Mouse (Mus musculus) CH12.LX (cell line): ENCODE measurements around the gene Rdx. TPM values are rescaled to one million over a fixed set of nuclear protein-coding genes. Genes with fewer than 3 reads are reported as not detected.
A peak's percentile ranks its signal among the peaks of the same experiment; 100 is the strongest.

Experiments used
- DNase-seq: peaks from one replicate; pipeline ENCODE4 v3.0.0-alpha.2; 2013; ENCODE audit errors: extremely low read depth
- H3K27ac ChIP-seq: 2 replicates; pipeline ENCODE4 v1.5.1; 2012; ENCODE audit warnings: low read depth, mild to moderate bottlenecking, control low read depth, moderate library complexity; ENCODE audit not compliant: insufficient read depth
- H3K27me3 ChIP-seq: replicated peaks from 2 replicates; pipeline ENCODE3; 2012; ENCODE audit warnings: inconsistent platforms
- H3K36me3 ChIP-seq, 2 experiments: replicated peaks in 1 of 2; 2 replicates each; pipeline versions ENCODE3 to v1.6.1; 2012; ENCODE audit warnings: inconsistent platforms in 1 of 2, low read length in 1 of 2, mild to moderate bottlenecking in 1 of 2, mixed read lengths in 1 of 2, moderate library complexity in 1 of 2; ENCODE audit not compliant: control insufficient read depth in 1 of 2, insufficient read depth in 1 of 2
- H3K4me1 ChIP-seq, 2 experiments: 2 replicates each; pipeline ENCODE4 v1.6.1; 2012; ENCODE audit warnings: inconsistent platforms in 1 of 2, moderate library complexity in 1 of 2; ENCODE audit not compliant: insufficient read depth in 2 of 2, control insufficient read depth in 1 of 2
- H3K4me2 ChIP-seq: 2 replicates; pipeline ENCODE4 v1.6.1; 2012; ENCODE audit warnings: low read depth, mild to moderate bottlenecking, control low read depth; ENCODE audit not compliant: poor library complexity, insufficient read depth, severe bottlenecking
- H3K4me3 ChIP-seq, 3 experiments: fragments of 150-350 bp in 1 of 3; sonication (generic) in 1 of 3; replicated peaks in 1 of 3; 2 replicates each; pipeline versions ENCODE3 to v1.5.1; 2011 to 2012; ENCODE audit warnings: low read depth in 2 of 3, low read length in 2 of 3, mild to moderate bottlenecking in 2 of 3, moderate library complexity in 2 of 3, control low read depth in 1 of 3, improper control_type of control experiment in 1 of 3, inconsistent platforms in 1 of 3, mixed read lengths in 1 of 3; ENCODE audit not compliant: poor library complexity in 1 of 3
- H3K79me2 ChIP-seq: replicated peaks from 2 replicates; pipeline ENCODE4 v1.6.1; 2012; ENCODE audit warnings: mild to moderate bottlenecking, moderate library complexity; ENCODE audit not compliant: control insufficient read depth, poor library complexity, insufficient read depth, severe bottlenecking; ENCODE audit errors: extremely low read depth
- H3K9ac ChIP-seq: 2 replicates; pipeline ENCODE4 v1.6.1; 2012; ENCODE audit warnings: low read depth, mild to moderate bottlenecking, control low read depth, moderate library complexity; ENCODE audit not compliant: insufficient read depth
- H3K9me3 ChIP-seq: replicated peaks from 2 replicates; pipeline ENCODE3; 2012; ENCODE audit warnings: low read length, inconsistent platforms, mixed read lengths
- BHLHE40 ChIP-seq: IDR thresholded peaks from 2 replicates; pipeline ENCODE4 v1.6.1; 2011; ENCODE audit warnings: mild to moderate bottlenecking, low read depth, low read length, improper control_type of control experiment
- CHD2 ChIP-seq: IDR thresholded peaks from 2 replicates; pipeline ENCODE4 v1.6.1; 2011; ENCODE audit warnings: low read length, improper control_type of control experiment
- ETS1 ChIP-seq: conservative IDR thresholded peaks from 2 replicates; pipeline ENCODE4 v1.6.1; 2012; ENCODE audit warnings: low read depth, mild to moderate bottlenecking, inconsistent platforms, low read length, improper control_type of control experiment, moderate library complexity
- HCFC1 ChIP-seq: IDR thresholded peaks from 2 replicates; pipeline ENCODE4 v1.6.1; 2012; ENCODE audit warnings: low read depth, mild to moderate bottlenecking, inconsistent platforms, low read length, improper control_type of control experiment
- JUN ChIP-seq: IDR thresholded peaks from 2 replicates; pipeline ENCODE4 v1.6.1; 2011; ENCODE audit warnings: low read depth, mild to moderate bottlenecking, low read length, improper control_type of control experiment, moderate library complexity; ENCODE audit not compliant: insufficient read depth
- MAZ ChIP-seq: IDR thresholded peaks from 2 replicates; pipeline ENCODE4 v1.6.1; 2012; ENCODE audit warnings: low read depth, mild to moderate bottlenecking, inconsistent platforms, low read length, improper control_type of control experiment, moderate library complexity
- MEF2A ChIP-seq: IDR thresholded peaks from 2 replicates; pipeline ENCODE4 v1.6.1; 2014; ENCODE audit warnings: low read depth, mild to moderate bottlenecking, inconsistent platforms, low read length, improper control_type of control experiment, borderline replicate concordance
- MXI1 ChIP-seq: IDR thresholded peaks from 2 replicates; pipeline ENCODE4 v1.6.1; 2011; ENCODE audit warnings: mild to moderate bottlenecking, low read depth, low read length, improper control_type of control experiment
- NRF1 ChIP-seq: IDR thresholded peaks from 2 replicates; pipeline ENCODE4 v1.6.1; 2014; ENCODE audit warnings: low read depth, mild to moderate bottlenecking, inconsistent platforms, low read length, improper control_type of control experiment, moderate library complexity
- RAD21 ChIP-seq: IDR thresholded peaks from 2 replicates; pipeline ENCODE4 v1.6.1; 2011; ENCODE audit warnings: low read depth, mild to moderate bottlenecking, low read length, improper control_type of control experiment, moderate library complexity
- SIN3A ChIP-seq: IDR thresholded peaks from 2 replicates; pipeline ENCODE4 v1.6.1; 2012; ENCODE audit warnings: low read length, improper control_type of control experiment, inconsistent platforms
- SMC3 ChIP-seq: IDR thresholded peaks from 2 replicates; pipeline ENCODE4 v1.6.1; 2011; ENCODE audit warnings: low read depth, low read length, improper control_type of control experiment
- UBTF ChIP-seq: IDR thresholded peaks from 2 replicates; pipeline ENCODE4 v1.6.1; 2012; ENCODE audit warnings: low read depth, mild to moderate bottlenecking, inconsistent platforms, low read length, improper control_type of control experiment, moderate library complexity
- USF2 ChIP-seq: conservative IDR thresholded peaks from 2 replicates; pipeline ENCODE4 v1.6.1; 2011; ENCODE audit warnings: low read depth, low read length, improper control_type of control experiment
- dilution Hi-C: fragments of 300-500 bp; cut with MboI; formaldehyde crosslinking; loops from 2 replicates; pipeline ENCODE4 v1.14.3; 2020; ENCODE audit warnings: low sequenced_read_pairs; ENCODE audit not compliant: extremely low pct_unique_long_range_greater_than_20kb, extremely low pct_ligation_motif_present
- in situ Hi-C: fragments of 300-500 bp; cut with MboI; formaldehyde crosslinking; loops from 3 replicates; pipeline ENCODE4 v1.14.3; 2019; ENCODE audit warnings: low sequenced_read_pairs, low pct_ligation_motif_present, low pct_unique_long_range_greater_than_20kb, mixed read lengths
- polyA plus RNA-seq: library from polyadenylated mRNA; unstranded; fragments of >175 nt; gene quantifications from 2 replicates; pipeline ENCODE4 v1.2.1, GENCODE M21; 2012; ENCODE audit warnings: low read depth; ENCODE audit not compliant: insufficient read length
- total RNA-seq, 2 experiments: library from RNA; depleted of rRNA; stranded (reverse); fragments of 300-350 nt in 1 of 2; fragments of >200 nt in 1 of 2; gene quantifications; 2 replicates each; pipeline ENCODE4 v1.2.3; 2012 to 2014

Rdx gene
- total and polyA plus RNA-seq, 3 experiments, result 86.1 to 157 (median 125) TPM

GRCm38 (mm10) chr9:52048650-52049081 is 1.7 kb downstream of the Rdx start:
- TF ChIP-seq MEF2A, result no peak
- 0 out of 2 replicates have a peak, but pooled peaks have one; percentile 3 for TF ChIP-seq MXI1
- peak; percentile 65 for TF ChIP-seq UBTF
- peak; percentile 19 for DNase-seq
- Histone ChIP-seq H3K4me3 (peak overlapping the region; percentile 91 to 95 (median 91)), H3K27me3 (no peaks in the 10 kb centered on the region), H3K9ac (peak overlapping the region; percentile 89), H3K36me3 (peaks cover 0 to 2% of the 10 kb centered on the region in 2 experiments), H3K27ac (peak overlapping the region; percentile 61), H3K4me2 (no peak overlapping the region), H3K9me3 (no peaks in the 10 kb centered on the region), H3K79me2 (peaks cover 40% of the 10 kb centered on the region), H3K4me1 (peaks cover 5 to 32% of the 10 kb centered on the region in 2 experiments; a peak in 2 of 4 replicates)
- in situ Hi-C loops, result no loop called here
- dilution Hi-C loops, result no loop called here

- Histone ChIP-seq H3K36me3 (peaks cover 0 to 2% of the 10 kb centered on the region in 2 experiments), H3K9me3 (no peaks in the 10 kb centered on the region), H3K27me3 (no peaks in the 10 kb centered on the region), H3K4me1 (peaks cover 5 to 40% of the 10 kb centered on the region in 2 experiments; a peak in 2 of 4 replicates), H3K9ac (peak overlapping the region; percentile 89; the same call in 1 of the 2 replicates), H3K27ac (no peak overlapping the region), H3K4me2 (no peak overlapping the region; the same call in none of the 2 replicates), H3K79me2 (peaks cover 43% of the 10 kb centered on the region), H3K4me3 (peak overlapping the region; percentile 91 to 95 (median 91))
- in situ Hi-C loops (no loop called here), dilution Hi-C loops (no loop called here)
- peak; percentile 35 for DNase-seq
- TF ChIP-seq HCFC1 (no peak), MXI1 (no peak), RAD21 (no peak), SMC3 (no peak), USF2 (no peak), SIN3A (peak; percentile 36; the same call in 1 of the 2 replicates), NRF1 (no peak), CHD2 (peak; percentile 60), JUN (no peak), ETS1 (no peak), MAZ (no peak), BHLHE40 (no peak)
These were observed 2.6 kb downstream of the Rdx start for GRCm38 (mm10) chr9:52049605-52050004.
